Mouse (Mus musculus) adrenal gland, postnatal 25 days (tissue): ENCODE data around the gene Scaf8. TPM values are rescaled to one million over a fixed set of nuclear protein-coding genes. Genes with fewer than 3 reads are reported as not detected.
"Not testable (repeated sequence)": the region's sequence is repeated elsewhere in the genome, so short reads cannot be mapped to it uniquely, and the experiment has no call there.

Source experiments
- DNase-seq: peaks from one replicate; pipeline ENCODE4 v3.0.0; 2021; ENCODE audit warnings: mixed read lengths
- total RNA-seq: library from RNA; stranded (reverse); gene quantifications from 2 replicates; pipeline ENCODE4 v1.2.3, GENCODE M21; 2021

The Scaf8 gene
- total RNA-seq, 1 experiment from 2014 or later: 47.1 TPM

GRCm38 (mm10) chr17:3115380-3115974 lies 705 bp downstream of the Scaf8 start:
- DNase-seq: peak; percentile 58

GRCm38 (mm10) chr17:3120949-3121348 lies 6.2 kb downstream of the Scaf8 start:
- not testable (repeated sequence) for DNase-seq

GRCm38 (mm10) chr17:3123581-3123980 lies 8.8 kb downstream of the Scaf8 start:
- not testable (repeated sequence) for DNase-seq

GRCm38 (mm10) chr17:3128716-3129115 lies 13.9 kb downstream of the Scaf8 start:
- no peak for DNase-seq

- no peak for DNase-seq
Measured at GRCm38 (mm10) chr17:3129791-3130190, 15.0 kb downstream of the Scaf8 start.

- DNase-seq: no peak
Measured at GRCm38 (mm10) chr17:3135346-3135745, 20.6 kb downstream of the Scaf8 start.

DNA sequence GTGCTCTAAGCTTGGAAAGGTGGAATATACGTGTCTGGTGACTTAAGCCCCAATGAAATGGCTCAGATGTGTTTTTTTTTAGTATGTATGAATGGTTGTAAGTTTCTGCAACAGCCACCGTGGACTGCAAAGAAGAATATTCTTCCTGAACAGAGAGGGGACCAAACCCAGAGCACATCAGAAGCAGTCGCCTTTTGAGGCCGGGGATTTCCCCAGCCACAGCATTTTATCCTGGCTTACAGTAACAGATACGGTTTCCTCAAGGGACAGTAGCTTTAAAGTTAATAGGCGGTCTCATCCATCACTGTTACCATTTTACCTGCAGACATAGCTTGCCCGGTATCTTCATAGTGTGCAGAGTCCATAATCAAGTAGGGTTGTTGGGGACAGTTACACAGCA lies 21.4 kb downstream of the Scaf8 start:
- no peak for DNase-seq

- DNase-seq: no peak
Measured at GRCm38 (mm10) chr17:3138387-3138786, 23.6 kb downstream of the Scaf8 start.

DNA sequence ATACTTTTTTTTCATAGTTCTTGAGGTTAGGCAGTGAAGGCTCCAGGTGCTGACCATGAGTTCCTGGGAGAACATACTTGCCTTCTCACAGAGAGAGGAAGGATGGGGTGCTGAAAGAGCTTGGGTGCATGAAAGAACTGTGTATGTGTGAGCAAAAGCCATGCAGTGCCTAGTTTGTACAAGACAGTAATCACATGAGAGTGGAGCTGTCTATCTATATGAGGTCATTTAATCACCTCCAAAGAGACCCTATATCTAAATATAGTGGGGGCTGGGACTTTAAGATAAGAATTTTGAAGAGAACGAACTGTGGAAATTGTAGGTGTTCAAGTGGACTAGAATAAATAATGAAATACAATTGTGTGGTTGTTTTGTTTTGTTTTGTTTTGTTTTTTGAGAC lies 25.3 kb downstream of the Scaf8 start:
- no peak for DNase-seq

GRCm38 (mm10) chr17:3148853-3149252 lies 34.1 kb downstream of the Scaf8 start:
- no peak for DNase-seq

DNA sequence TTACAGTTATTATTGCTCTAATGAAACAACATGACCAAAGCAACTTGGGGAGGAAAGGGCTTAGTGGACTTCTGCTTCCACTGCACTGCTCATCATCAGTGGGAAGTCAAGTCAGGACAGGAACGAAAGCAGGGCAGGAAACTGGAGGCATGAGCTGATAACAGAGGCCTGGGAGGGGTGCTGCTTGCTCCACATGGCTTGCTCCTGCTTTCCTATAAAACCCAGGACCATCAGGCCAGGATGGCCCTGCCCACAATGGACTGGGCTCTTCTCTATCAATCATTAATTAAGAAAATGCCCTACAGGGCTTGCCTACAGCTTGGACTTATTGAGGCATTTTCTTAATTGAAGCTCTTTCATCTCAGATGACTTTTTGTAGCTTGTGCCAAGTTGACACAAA lies 34.8 kb downstream of the Scaf8 start:
- no peak for DNase-seq

- not testable (repeated sequence) for DNase-seq
Measured at GRCm38 (mm10) chr17:3150701-3151100, 35.9 kb downstream of the Scaf8 start.

DNA sequence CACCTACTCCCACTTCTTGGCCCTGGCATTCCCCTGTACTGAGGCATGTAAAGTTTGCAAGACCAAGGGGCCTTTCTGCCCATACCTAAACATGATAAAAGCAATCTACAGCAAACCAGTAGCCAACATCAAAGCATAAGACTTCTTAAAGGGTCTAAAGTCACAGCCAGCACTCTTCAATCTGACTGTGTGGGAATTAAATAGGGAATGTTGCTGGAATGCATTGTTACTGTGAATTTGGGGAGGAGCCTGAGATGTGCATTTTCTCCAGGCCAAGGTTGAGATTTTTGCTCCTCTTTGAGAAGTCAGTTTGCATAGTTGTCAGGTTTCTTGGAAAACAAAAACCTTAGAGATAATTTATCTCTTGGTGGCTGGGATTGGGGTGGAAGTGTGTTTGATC lies 36.4 kb downstream of the Scaf8 start:
- no peak for DNase-seq

DNA sequence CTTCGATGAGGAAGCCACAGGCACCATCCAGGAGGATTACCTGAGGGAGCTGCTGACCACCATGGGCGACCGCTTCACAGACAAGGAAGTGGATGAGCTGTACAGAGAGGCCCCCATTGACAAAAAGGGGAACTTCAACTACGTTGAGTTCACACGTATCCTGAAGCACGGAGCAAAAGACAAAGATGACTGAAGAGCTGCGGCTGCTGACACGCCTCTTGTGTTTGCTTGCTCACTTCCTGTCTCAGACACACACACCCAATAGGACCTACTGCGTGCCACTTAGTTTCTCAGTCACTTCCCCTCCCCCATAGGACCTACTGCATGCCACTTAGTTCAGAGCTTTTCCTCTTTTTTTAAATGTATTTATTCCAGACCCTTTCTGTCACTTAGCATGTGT lies 41.4 kb downstream of the Scaf8 start:
- not testable (repeated sequence) for DNase-seq

DNA sequence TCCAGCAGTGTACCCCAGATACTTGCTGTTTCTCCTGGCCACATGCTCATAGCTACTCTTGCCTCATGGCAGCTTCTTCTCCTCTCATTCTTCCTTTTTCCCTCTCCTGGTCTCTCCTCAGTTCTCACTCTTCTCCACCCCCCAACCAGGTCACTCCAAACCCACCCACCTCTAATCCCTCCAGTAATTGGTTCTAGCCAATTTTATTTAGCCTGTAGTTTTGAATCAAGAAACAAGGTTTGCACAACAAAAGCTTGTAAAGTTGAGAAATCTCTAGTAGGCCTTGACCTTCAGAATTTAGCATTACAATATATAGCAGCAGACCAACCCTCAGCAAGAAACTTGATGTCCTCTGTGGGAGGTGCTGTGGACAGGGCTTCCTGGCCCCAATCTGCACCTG lies 42.2 kb downstream of the Scaf8 start:
- DNase-seq: no peak

GRCm38 (mm10) chr17:3162905-3163304 lies 48.1 kb downstream of the Scaf8 start:
- DNase-seq: no peak

DNA sequence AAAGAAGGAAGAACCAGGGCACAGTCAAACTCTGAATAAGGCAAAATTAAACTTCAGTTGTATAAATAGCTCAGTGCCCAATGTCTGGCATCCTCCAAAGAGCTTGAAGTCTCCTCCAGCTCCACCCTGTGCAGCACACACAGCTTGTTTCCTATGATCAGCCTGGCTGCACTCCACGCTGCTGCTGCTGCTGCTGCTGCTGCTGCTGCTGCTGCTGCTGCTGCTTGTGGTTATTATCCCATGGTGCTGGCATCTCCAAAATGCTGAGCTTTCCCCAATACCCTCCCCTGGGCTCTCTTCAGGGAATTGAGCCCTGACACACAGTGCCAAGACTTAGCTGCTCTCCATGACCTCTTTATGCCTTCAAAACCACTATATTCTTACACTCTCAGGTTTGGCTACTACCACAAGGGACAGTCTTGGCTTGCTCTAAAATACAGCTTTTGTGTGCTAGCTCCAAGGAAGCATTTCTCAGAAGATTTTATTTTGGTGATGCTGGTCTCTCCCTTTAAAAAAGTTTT lies 65.7 kb downstream of the Scaf8 start:
- not testable (repeated sequence) for DNase-seq

DNA sequence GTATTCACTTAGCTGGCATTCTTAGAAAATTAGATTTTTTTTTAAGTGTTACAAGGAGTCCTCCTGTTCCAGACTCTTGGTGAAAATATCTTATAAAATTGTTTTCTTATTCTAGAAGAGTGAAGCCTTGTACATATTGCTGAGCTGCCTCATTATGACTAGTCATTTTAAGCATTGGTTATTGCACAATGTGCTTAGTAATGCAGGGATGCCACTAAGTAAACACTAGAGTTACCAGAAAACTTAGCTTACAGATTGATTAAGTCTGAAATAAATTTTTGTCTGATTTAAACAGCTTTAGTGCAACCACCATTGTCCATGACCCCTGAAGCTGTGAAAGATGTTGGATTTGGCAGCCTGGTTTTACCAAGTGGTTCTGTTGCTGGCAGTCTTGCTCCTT lies 80.7 kb downstream of the Scaf8 start:
- DNase-seq: not testable (repeated sequence)

DNA sequence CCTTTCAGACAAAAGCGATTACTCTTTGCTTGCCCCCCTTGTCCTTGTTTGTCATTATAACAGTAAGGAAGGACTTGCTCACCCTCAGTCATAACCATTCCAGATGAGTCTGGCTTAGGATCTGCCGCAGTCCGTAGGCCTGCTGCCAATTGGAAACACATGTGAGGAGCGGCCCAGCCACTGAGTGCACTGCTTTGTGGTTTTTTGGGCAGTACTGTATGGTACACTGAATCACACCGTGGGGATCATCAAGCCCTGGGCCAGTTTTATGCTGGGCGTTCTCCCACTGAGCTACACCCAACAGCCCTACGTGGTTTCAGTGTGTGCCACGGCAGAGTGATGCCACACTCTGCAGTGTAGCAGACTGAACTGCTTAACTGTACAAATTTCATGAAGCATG lies 85.6 kb downstream of the Scaf8 start:
- no peak for DNase-seq

- DNase-seq: no peak
Measured at GRCm38 (mm10) chr17:3203916-3204315, 89.1 kb downstream of the Scaf8 start.

DNA sequence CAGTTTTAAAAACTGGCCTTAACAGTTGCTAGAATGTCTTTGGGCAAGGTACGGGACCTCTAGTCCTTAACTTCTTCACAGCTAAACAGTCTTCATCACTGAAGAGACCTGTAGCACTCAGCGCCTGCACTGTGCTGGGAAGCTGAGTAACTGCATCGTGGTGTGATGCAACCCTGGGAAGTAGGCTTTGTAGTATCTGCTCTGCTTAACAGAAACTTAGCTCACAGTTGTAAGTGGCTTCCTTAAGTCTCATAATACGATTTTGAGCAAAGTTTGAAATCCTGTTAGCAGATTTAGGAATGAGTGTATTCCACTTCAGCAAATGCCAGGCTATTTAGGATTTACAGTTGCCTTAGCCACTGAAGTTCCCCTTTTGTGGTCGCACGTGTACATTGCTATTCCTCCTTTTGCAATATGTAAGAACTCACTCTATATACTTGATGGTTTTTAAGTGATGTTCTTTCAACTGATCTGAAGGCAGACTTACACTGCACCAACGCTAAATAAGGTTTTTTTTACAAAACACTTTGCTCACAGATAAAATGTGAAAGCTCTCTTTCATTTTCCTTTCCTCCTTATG lies 90.1 kb downstream of the Scaf8 start:
- no peak for DNase-seq

DNA sequence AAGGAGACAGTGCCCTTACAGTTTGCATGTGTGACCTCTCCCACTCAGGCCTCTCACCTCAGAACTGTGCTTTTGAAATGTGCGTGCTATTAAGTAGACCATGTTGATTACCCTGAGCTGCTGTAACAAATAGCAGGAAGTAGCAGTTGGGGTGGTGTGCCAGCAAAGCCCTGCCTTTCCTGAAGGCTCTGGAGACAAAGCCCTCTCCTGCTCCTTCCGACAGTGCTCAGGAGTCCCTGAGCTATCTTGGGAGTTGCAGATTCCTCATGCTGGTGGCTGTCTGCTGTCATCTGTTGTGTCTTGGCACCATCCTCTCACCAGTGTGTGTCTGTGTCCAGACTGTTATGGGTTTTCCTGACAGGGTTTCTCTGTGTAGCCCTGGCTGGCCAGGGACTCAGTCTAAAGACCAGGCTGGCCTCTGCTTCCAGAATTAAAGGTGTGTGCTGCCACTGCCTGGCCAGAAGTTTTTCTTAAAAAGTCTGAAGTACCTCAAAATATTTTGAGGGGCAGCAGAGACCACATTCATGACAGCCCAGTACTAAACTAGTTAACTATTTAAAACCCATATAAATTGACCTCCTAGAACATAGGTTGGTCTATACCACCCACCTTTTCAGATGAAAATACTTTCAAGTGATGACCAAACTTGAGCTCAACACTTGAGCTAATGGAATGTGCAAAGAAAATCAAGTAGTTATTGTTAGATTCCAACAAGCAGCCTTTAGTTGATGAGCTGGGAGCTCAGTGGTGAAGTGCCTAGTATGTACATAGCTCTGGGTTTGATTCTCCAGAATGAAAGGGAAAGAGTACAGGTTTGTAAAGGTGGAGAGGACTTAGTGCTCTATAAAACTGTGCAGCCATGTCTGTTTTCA lies 92.0 kb downstream of the Scaf8 start:
- no peak for DNase-seq

DNA sequence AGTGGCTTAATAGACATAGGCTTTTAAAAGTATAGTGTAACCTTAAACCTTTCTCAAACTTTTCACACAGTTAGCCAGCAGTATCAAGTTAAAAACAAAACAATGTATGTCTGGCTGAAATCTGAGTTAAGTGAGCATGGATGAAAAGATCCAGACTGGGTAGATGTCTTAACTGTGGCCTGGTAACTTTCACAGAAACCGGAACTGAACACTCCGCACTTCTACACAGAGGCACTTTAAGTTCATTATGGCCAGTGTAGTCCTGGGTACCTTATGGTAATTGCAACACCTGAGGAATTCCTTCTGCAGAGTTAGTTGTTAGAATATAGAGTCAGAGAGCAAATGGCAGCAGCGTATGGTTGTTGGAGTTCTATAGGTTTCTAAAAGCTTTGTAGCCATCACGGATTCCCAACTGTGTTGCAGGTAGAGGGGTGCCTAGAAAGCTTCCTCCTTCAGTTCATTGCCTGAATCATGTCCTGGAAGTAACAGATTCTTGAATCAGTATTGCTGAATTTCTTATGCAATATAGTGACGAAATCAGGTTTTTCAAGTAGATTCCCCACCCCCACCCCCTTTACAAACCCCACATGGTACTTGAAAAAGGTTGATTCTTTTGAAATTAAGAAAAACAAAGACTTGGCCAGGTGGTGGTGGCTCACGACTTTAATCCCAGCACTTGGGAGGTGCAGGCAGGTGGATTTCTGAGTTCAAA lies 92.9 kb downstream of the Scaf8 start:
- no peak for DNase-seq
